Mouse (Mus musculus) small intestine, adult 2 months (tissue): Measurements from ENCODE around the gene Rnf24.

Experiments used
- CTCF ChIP-seq: fragments of 200-500 bp; IDR thresholded peaks from 2 replicates; pipeline ENCODE4 v1.5.1; 2012; ENCODE audit warnings: low read depth, mild to moderate bottlenecking, control low read depth, inconsistent platforms, low read length, moderate library complexity, mixed read lengths; ENCODE audit not compliant: insufficient replicate concordance, insufficient read length; ENCODE audit errors: extremely low read depth
- POLR2A ChIP-seq: fragments of 200-500 bp; IDR thresholded peaks from 2 replicates; pipeline ENCODE4 v1.6.1; 2012; ENCODE audit warnings: low read depth, mild to moderate bottlenecking, control low read depth, inconsistent platforms, low read length, moderate library complexity

GRCm38 (mm10) chr2:131309296-131309695 lies 43.4 kb downstream of the Rnf24 start:
- no peak for TF ChIP-seq CTCF
- TF ChIP-seq POLR2A: no peak
